Mouse (Mus musculus) limb, embryonic 12.5 days (tissue): ENCODE data around the gene Tmem243. TPM values are rescaled to one million over a fixed set of nuclear protein-coding genes. Genes with fewer than 3 reads are reported as not detected.

ENCODE experiments used
- ATAC-seq: fragments of 200-750 bp; cut with Nextera tagmentation; 2 replicates; pipeline ENCODE4 v1.8.0; 2017; ENCODE audit warnings: low read depth, moderate TSS enrichment; ENCODE audit not compliant: insufficient number of reproducible peaks, insufficient read depth, low FRiP score, low TSS enrichment
- H3K27ac ChIP-seq: fragments of 300-500 bp; sonication (generic); 2 replicates; pipeline ENCODE4 v1.5.1; 2016; ENCODE audit warnings: mild to moderate bottlenecking, moderate library complexity
- H3K27me3 ChIP-seq: fragments of 300-500 bp; sonication (generic); 2 replicates; pipeline ENCODE4 v1.6.1; 2016; ENCODE audit warnings: mild to moderate bottlenecking, moderate library complexity
- H3K36me3 ChIP-seq: fragments of 300-500 bp; sonication (generic); 2 replicates; pipeline ENCODE4 v1.6.1; 2016; ENCODE audit warnings: mild to moderate bottlenecking, moderate library complexity
- H3K4me1 ChIP-seq: fragments of 300-500 bp; sonication (generic); replicated peaks from 2 replicates; pipeline ENCODE4 v1.6.1; 2016
- H3K4me2 ChIP-seq: fragments of 300-500 bp; sonication (generic); 2 replicates; pipeline ENCODE4 v1.6.1; 2016; ENCODE audit warnings: mild to moderate bottlenecking, moderate library complexity
- H3K4me3 ChIP-seq: fragments of 300-500 bp; sonication (generic); replicated peaks from 2 replicates; pipeline ENCODE4 v1.5.1; 2016; ENCODE audit warnings: mild to moderate bottlenecking
- H3K9ac ChIP-seq: fragments of 300-500 bp; sonication (generic); replicated peaks from 2 replicates; pipeline ENCODE4 v1.6.1; 2016; ENCODE audit warnings: mild to moderate bottlenecking, moderate library complexity
- H3K9me3 ChIP-seq: fragments of 300-500 bp; sonication (generic); 2 replicates; pipeline ENCODE4 v1.6.1; 2016; ENCODE audit warnings: mild to moderate bottlenecking, moderate library complexity
- WGBS: fragments of 180-500 bp; shearing (Covaris S2); methylation state at CpG from one replicate; pipeline ENCODE4 v1.1.7; 2016; 5-methylcytosine and 5-hydroxymethylcytosine counted together
- polyA plus RNA-seq: library from polyadenylated mRNA; unstranded; fragments of >200 nt; fragmentation: Nextera tagmentation; extraction: Ambion mirVana; gene quantifications from 2 replicates; pipeline ENCODE4 v1.2.1, GENCODE M21; 2016

Gene Tmem243
- polyA plus RNA-seq, 1 experiment from 2014 or later, result 30.4 TPM

DNA sequence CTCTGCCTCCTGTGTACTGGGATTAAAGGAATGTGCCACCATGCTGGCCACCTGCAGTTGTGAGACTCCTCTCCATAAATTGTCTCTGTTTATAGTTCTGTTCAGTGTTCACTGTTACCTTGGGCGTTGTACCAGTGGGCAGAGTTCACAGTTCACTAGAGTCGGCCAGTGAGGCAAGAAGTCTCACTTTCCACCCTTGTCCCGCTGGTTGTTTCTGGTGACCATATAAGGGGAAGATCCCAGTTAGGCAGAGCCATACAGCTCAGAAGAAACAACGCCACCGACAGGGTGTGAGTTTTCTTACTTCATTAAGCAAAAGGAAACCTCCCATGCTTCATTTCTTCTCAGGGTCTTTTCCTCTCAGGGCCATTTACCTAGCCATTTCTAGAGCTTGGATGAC is 8.0 kb downstream of the Tmem243 start:
- H3K9ac ChIP-seq, result no peak overlapping the region
- ATAC-seq, result no peak

DNA sequence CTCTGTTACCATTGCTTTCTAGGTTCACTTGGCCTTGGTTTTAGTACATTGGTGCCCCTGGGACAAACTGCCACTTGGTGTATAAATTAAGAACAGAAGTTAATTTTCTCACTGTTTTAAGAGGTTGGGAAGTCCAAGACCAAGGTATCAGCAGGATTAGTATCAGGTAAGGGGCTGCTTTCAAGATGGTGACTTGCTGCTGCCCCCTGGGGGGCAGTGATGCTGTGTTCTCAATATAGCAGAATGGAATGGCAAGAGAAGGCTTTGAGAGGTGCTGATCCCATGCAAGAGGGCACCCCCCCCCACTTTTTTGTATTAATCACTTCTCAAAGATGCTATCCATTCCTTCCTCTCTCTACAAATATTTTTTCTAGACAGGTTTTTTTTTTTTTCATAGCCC is 9.1 kb downstream of the Tmem243 start:
- H3K36me3 ChIP-seq, result no peaks in the 10 kb centered on the region; the same call in 1 of the 2 replicates
- no peaks in the 10 kb centered on the region; the same call in 1 of the 2 replicates for H3K4me1 ChIP-seq
- no peak overlapping the region for H3K27ac ChIP-seq
- H3K9ac ChIP-seq, result no peak overlapping the region
- no peak for ATAC-seq
- no peaks in the 10 kb centered on the region for H3K27me3 ChIP-seq
- no peak overlapping the region for H3K4me2 ChIP-seq
- no peak overlapping the region for H3K4me3 ChIP-seq
- H3K9me3 ChIP-seq, result no peaks in the 10 kb centered on the region

More for the DNA sequence above, 8.0 kb downstream of the Tmem243 start:
- 58% methylated on average over 5 of the region's 5 CpGs for WGBS
- Histone ChIP-seq H3K4me3 (no peak overlapping the region), H3K4me2 (no peak overlapping the region), H3K27ac (no peak overlapping the region), H3K9me3 (no peaks in the 10 kb centered on the region), H3K4me1 (no peaks in the 10 kb centered on the region), H3K27me3 (no peaks in the 10 kb centered on the region), H3K36me3 (no peaks in the 10 kb centered on the region)

DNA sequence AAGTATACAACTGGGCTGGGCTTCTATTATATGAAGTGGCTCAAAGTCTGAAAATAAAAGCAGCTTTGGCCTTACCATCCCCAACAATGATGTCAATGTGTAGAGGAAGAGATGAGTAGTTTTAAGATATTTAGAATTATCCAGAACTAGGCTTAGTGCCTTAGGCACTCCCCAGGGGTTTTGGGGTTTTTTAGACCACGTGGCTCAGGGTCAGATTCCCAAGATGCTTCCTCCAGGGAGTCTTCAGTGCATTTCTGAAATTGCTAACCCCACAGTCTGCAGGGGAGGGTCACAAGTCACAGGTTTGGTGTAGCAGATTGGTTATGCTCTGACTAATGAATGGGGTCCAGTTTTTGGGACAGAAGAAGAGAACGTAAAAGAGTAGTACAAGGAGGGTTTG is 10.8 kb downstream of the Tmem243 start:
- Histone ChIP-seq H3K4me2 (no peak overlapping the region), H3K27me3 (no peaks in the 10 kb centered on the region), H3K9ac (no peak overlapping the region), H3K4me1 (no peaks in the 10 kb centered on the region; the same call in 1 of the 2 replicates), H3K36me3 (peaks cover 4% of the 10 kb centered on the region), H3K27ac (no peak overlapping the region), H3K9me3 (no peaks in the 10 kb centered on the region), H3K4me3 (no peak overlapping the region)
- ATAC-seq, result no peak
- WGBS, result 64% methylated on average over 2 of the region's 2 CpGs

DNA sequence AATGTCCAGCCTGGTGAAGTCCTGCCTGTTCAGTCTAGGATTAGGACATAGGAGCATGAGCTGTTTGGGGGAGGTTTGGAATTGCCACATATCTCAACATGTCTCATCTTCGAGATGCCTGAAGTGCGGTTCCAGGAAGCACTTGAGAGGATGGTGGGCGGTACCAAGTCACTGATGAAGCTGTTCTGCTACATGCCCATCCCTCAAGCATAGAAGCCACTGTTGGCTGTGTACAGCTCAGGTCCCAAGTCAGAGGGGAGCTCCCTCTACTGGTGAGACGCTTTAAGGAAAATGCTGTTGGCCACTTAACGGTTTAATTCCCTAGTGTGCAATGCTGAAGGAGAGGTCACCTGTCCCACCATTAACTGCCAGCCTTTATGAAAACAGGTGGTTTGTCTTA is 11.3 kb downstream of the Tmem243 start:
- Histone ChIP-seq H3K4me1 (no peaks in the 10 kb centered on the region; the same call in 1 of the 2 replicates), H3K27me3 (no peaks in the 10 kb centered on the region), H3K36me3 (peaks cover 7% of the 10 kb centered on the region), H3K9ac (no peak overlapping the region), H3K4me2 (no peak overlapping the region), H3K27ac (no peak overlapping the region), H3K4me3 (no peak overlapping the region), H3K9me3 (no peaks in the 10 kb centered on the region)
- ATAC-seq, result no peak
- WGBS, result 15% methylated on average over 5 of the region's 5 CpGs

DNA sequence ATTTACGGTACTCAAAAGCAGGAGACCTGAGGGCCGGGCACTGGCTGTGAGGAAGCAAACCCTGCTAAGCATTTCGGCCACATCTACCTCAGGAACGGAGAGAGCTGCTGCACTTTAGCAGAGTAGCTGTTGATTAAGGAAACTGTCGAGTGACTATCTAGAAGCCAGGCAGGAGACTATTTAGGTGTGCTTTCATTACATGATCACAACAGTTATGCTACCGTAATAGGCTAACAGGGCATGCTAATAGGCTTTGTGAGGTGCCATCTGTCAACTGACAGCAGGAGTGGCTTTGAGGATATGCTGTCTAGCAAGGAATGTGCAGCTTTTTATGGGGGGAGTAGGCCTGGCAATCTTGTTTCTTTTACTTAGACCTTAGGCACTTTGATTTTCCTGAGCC is 13.7 kb downstream of the Tmem243 start:
- no peak overlapping the region for H3K4me2 ChIP-seq
- peaks cover 27% of the 10 kb centered on the region for H3K36me3 ChIP-seq
- no peaks in the 10 kb centered on the region; the same call in 1 of the 2 replicates for H3K4me1 ChIP-seq
- no peak overlapping the region for H3K4me3 ChIP-seq
- no peaks in the 10 kb centered on the region for H3K9me3 ChIP-seq
- H3K9ac ChIP-seq, result no peak overlapping the region
- 29% methylated on average over 6 of the region's 6 CpGs for WGBS
- no peak overlapping the region for H3K27ac ChIP-seq
- ATAC-seq, result no peak
- H3K27me3 ChIP-seq, result no peaks in the 10 kb centered on the region

DNA sequence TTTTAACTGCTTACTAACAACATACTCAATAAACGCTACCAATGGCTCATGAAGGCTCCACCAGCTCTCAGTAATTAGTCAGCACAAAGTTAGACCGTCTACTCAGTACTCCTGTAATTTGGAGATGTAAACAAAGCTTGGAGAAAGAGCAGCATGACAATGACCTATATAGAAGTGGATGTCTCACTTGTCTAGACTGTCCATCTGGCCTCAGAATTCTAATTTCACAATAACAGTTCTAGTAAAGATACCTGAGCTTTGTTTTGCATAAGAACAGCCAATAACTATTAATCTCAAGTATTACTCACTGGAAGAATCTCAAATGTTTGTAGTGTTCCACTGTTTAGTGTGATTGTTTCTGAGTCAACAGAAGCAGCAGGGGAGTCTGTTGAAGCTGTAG is 23.7 kb downstream of the Tmem243 start:
- Histone ChIP-seq H3K9ac (no peak overlapping the region), H3K27me3 (no peaks in the 10 kb centered on the region), H3K9me3 (no peaks in the 10 kb centered on the region), H3K4me3 (no peak overlapping the region), H3K4me1 (no peaks in the 10 kb centered on the region), H3K4me2 (no peak overlapping the region), H3K27ac (no peak overlapping the region), H3K36me3 (peaks cover 91% of the 10 kb centered on the region)
- no peak for ATAC-seq
- WGBS, result 81% methylated on average over 2 of the region's 2 CpGs

DNA sequence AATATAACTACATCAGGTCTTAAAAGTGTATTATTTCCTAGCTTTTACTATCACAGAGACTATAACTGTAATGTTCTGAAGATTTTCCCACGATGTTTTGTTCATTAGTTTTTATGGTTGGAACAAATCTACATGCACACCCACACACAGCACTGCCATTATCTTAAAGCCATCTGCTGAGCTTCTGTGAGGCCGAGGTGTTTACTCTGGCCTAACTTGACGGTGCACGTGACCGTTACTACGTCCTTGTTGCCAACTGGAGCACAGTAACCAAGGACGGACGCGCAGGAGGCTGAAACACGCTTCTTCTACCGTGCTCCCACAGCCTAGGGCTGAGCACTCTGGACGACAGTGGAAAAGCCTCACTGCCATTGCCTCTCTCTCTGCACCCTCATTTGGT is 28.1 kb downstream of the Tmem243 start:
- Histone ChIP-seq H3K9ac (no peak overlapping the region), H3K4me3 (no peak overlapping the region), H3K27me3 (no peaks in the 10 kb centered on the region), H3K9me3 (no peaks in the 10 kb centered on the region), H3K4me2 (no peak overlapping the region), H3K4me1 (no peaks in the 10 kb centered on the region), H3K36me3 (peaks cover 69% of the 10 kb centered on the region), H3K27ac (no peak overlapping the region)
- 92% methylated on average over 12 of the region's 12 CpGs for WGBS
- ATAC-seq, result no peak

DNA sequence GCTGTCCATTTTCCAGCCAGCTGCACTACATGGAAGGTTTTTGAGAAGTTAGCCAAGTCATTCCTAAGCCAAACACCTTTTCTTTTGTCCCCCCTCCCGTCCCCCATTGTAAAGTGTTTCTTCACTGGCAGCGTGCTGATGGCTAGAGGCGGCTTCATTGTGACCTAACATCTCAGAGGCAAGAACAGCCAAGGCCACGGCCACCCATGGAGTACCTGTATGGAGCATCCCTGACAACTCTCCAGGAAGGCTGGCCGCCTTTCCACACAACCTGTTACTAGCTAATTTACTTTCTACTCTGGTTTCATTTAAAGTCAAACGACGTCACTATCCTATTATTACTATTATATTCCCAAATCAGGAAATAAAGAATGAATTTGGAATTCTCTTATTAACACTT is 31.3 kb downstream of the Tmem243 start:
- no peaks in the 10 kb centered on the region for H3K27me3 ChIP-seq
- ATAC-seq, result no peak
- no peaks in the 10 kb centered on the region for H3K9me3 ChIP-seq
- no peaks in the 10 kb centered on the region for H3K4me1 ChIP-seq
- no peak overlapping the region for H3K4me3 ChIP-seq
- H3K36me3 ChIP-seq, result peaks cover 66% of the 10 kb centered on the region
- H3K9ac ChIP-seq, result no peak overlapping the region
- no peak overlapping the region for H3K4me2 ChIP-seq
- WGBS, result 90% methylated on average over 7 of the region's 7 CpGs
- no peak overlapping the region for H3K27ac ChIP-seq

DNA sequence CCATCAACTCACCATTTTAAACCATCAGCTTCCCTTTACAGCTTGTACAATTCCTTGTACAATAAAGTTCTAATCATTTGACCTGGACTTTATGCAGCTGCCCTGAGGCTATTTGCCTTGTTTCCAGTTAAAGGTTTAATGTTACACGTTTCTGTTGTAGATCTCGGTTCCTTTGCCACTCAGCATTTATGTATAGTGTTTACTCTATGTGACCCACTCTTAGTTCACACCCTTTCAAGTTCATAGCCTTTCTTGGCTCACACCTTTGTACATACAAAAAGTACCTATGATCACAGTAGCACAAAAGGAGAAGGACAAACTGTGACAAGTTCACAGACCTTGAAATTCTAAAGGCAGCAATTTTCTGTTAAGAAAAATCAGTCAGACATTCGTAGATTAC is 35.1 kb downstream of the Tmem243 start:
- Histone ChIP-seq H3K9me3 (no peaks in the 10 kb centered on the region), H3K4me2 (no peak overlapping the region), H3K27ac (no peak overlapping the region), H3K36me3 (peaks cover 58% of the 10 kb centered on the region), H3K4me1 (no peaks in the 10 kb centered on the region), H3K4me3 (no peak overlapping the region), H3K9ac (no peak overlapping the region), H3K27me3 (no peaks in the 10 kb centered on the region)
- 68% methylated on average over 3 of the region's 3 CpGs for WGBS
- no peak for ATAC-seq

DNA sequence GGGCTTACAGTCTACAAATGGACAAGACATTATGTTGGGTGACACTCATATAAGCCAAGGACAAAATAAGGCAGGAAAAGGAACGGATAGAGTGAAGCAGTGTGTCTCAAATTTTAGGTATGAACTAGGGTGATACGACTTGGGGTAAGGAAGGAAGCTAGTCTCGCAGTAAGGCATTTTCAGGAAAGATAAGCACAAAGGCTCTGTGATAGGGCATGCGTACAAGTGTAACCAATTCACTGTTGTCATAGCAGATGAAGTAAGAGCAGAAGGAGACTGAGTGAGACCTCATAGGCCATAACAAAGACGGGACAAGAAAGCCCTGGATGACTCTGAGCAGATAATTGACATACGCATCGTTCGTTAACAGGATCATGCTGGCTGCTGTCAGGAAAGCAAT is 40.3 kb downstream of the Tmem243 start:
- H3K4me1 ChIP-seq, result no peaks in the 10 kb centered on the region
- H3K4me2 ChIP-seq, result no peak overlapping the region
- no peak overlapping the region for H3K9ac ChIP-seq
- no peak for ATAC-seq
- peaks cover 64% of the 10 kb centered on the region for H3K36me3 ChIP-seq
- no peak overlapping the region for H3K27ac ChIP-seq
- H3K4me3 ChIP-seq, result no peak overlapping the region
- no peaks in the 10 kb centered on the region for H3K27me3 ChIP-seq
- 93% methylated on average over 8 of the region's 8 CpGs for WGBS
- no peaks in the 10 kb centered on the region for H3K9me3 ChIP-seq

DNA sequence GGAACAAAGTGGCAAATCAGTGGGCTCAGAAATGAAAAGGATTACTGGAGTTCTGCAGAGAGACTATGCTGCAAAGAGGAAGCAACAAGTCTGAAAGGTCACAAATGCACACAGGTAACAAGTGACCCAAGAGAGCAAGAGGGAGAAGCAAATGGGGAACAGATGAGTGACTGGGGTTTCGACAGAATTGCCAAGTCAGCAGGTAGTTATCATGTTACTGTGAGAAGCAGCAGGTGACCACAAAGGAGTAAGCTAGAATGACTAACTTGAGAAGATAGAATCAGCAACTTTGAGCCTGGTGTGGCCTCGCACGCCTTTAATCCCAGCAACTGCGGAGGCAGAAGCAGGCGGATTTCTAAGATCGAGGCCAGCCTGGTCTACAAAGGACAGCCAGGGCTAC is 41.9 kb downstream of the Tmem243 start:
- Histone ChIP-seq H3K4me1 (no peaks in the 10 kb centered on the region), H3K4me3 (no peak overlapping the region), H3K36me3 (peaks cover 59% of the 10 kb centered on the region), H3K9ac (no peak overlapping the region), H3K27me3 (no peaks in the 10 kb centered on the region), H3K27ac (no peak overlapping the region), H3K4me2 (no peak overlapping the region), H3K9me3 (no peaks in the 10 kb centered on the region)
- WGBS, result 91% methylated on average over 6 of the region's 6 CpGs
- no peak for ATAC-seq

DNA sequence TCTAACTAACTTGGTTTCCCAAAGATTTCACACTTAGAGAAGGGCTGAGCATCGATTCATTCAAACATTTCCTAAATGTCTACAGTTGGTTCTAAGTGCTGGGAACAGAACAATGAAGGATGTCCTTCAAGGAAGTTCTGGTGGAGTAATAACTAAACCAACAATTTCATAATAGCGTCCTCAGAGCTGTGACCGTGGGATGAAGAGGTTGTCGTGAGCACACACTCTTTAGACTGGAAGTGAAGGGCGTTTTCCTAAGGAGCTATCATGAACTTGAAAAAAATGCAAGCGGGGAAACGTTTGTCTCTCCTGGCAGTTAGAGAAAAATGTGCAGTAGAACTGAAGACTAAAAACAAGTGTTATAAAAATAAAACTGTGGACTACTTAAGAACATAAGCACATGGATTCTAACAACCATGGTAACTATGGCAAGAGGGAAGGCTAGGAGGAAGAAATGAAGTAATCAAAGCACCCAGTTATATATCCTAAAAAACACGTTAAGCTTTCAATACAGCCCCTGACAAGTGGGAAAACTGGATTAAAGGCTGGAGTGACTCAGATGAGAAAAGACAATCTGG is 48.9 kb downstream of the Tmem243 start:
- peaks cover 59% of the 10 kb centered on the region for H3K36me3 ChIP-seq

More for the DNA sequence above, 48.9 kb downstream of the Tmem243 start:
- H3K27me3 ChIP-seq, result no peaks in the 10 kb centered on the region
- H3K9ac ChIP-seq, result no peak overlapping the region
- H3K27ac ChIP-seq, result no peak overlapping the region
- no peaks in the 10 kb centered on the region for H3K9me3 ChIP-seq
- H3K4me1 ChIP-seq, result no peaks in the 10 kb centered on the region
- H3K4me2 ChIP-seq, result no peak overlapping the region
- ATAC-seq, result no peak
- WGBS, result 92% methylated on average over 8 of the region's 8 CpGs
- H3K4me3 ChIP-seq, result no peak overlapping the region
